Mouse (Mus musculus): Measurements from ENCODE around the gene Rfc1. TPM values are rescaled to one million over a fixed set of nuclear protein-coding genes. Genes with fewer than 3 reads are reported as not detected.
"Not testable (repeated sequence)": the region's sequence is repeated elsewhere in the genome, so short reads cannot be mapped to it uniquely, and the experiment has no call there.

Rfc1 gene
- total and polyA plus RNA-seq, 3 experiments = 50.2 to 2,723 (median 51.5) TPM

GRCm38 (mm10) chr5:65289009-65289408, 46.5 kb downstream of the Rfc1 start:
- 0 out of 2 replicates have a peak overlapping the region, but pooled peaks have one; percentile 1 for H3K27ac ChIP-seq (ENCODE audit: control insufficient read depth, low read depth, low read length)
- H3K4me1 ChIP-seq (ENCODE audit: control insufficient read depth in 1 of 2, insufficient read depth in 2 of 2, low read length in 2 of 2) = peaks cover 10 to 15% of the 10 kb centered on the region in 2 experiments
- H3K36me3 ChIP-seq (ENCODE audit: control insufficient read depth in 1 of 2, insufficient read depth in 2 of 2, low read length in 2 of 2) = peaks cover 15 to 17% of the 10 kb centered on the region in 2 experiments
- TF ChIP-seq TCF12 (IDR thresholded peaks at IDR 0.05; ENCODE audit: low read depth, low read length) (peak; percentile 39; the same call in 1 of the 2 replicates), EP300 (IDR thresholded peaks at IDR 0.05; ENCODE audit: low read depth in 1 of 2, low read length in 2 of 2) (peak in 1 of 2 experiments; percentile 40; a peak in 2 of 4 replicates), ZNF384 (IDR thresholded peaks at IDR 0.05; ENCODE audit: low read depth, low read length) (peak; percentile 57), GATA1 (IDR thresholded peaks at IDR 0.05; ENCODE audit: low read depth, low read length) (peak; percentile 55; the same call in 1 of the 2 replicates)
- H3K27me3 ChIP-seq (ENCODE audit: control insufficient read depth in 1 of 2, insufficient read depth in 2 of 2, low read length in 2 of 2); H3K4me3 ChIP-seq (ENCODE audit: control insufficient read depth in 1 of 2, insufficient read depth in 1 of 2, low read depth in 2 of 2, low read length in 2 of 2); H3K9ac ChIP-seq (ENCODE audit: control insufficient read depth, low read depth, low read length, poor library complexity, severe bottlenecking); DNase-seq (ENCODE audit: low read depth, low spot score); H3K79me2 ChIP-seq (ENCODE audit: control insufficient read depth, insufficient read depth, low read length, poor library complexity); H3K9me3 ChIP-seq (replicated peaks; ENCODE audit: insufficient read depth, low read length): not testable (repeated sequence)

DNA sequence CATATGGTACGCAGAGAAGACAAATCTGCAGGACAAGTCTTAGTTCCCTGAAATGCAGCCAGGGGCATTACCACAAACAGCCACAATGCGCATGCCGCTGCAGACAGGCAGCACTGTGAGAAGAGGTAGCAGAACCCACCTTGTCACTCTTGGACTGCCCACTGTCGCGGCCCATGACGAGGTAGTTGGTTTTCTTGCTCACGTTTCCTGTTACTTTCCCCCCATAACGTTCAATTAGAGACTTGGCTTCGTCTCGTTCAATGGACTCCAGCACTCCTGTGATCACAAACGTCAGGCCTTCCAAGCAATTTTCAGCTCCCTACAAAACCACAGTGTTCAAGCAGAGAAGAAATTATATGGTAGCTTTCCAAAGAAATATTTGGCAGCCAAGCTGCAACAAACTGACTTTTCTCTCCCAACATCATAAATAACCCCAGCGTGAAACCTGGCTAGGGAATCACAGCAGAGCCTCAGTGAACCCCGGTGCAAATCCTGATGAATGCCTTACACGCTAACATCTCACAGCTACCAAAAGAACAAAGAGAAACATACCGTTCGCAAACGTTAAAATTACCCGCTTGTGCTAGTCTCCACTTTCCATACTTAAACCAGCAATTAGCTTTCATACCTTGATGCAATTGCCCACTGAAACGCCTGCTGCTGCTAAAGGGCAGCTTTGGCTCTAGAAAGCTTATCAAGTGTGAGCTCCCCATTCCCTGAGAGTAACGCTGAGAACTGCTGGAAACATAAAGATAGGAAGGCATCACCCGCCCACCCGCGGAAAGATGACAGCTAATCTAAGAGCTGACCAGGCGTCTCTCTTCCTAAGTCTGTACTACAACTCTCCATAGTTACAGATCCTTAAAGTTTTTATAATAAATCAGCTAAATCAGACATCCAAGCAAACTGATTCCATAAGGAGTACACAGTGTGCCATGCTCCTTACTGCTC, 47.4 kb downstream of the Rfc1 start:
- Histone ChIP-seq H3K4me3 (ENCODE audit: control insufficient read depth in 1 of 2, insufficient read depth in 1 of 2, low read depth in 2 of 2, low read length in 2 of 2) (no peak overlapping the region), H3K27me3 (ENCODE audit: control insufficient read depth in 1 of 2, insufficient read depth in 2 of 2, low read length in 2 of 2) (no peaks in the 10 kb centered on the region), H3K27ac (ENCODE audit: control insufficient read depth, low read depth, low read length) (0 out of 2 replicates have a peak overlapping the region, but pooled peaks have one; percentile 24), H3K4me1 (ENCODE audit: control insufficient read depth in 1 of 2, insufficient read depth in 2 of 2, low read length in 2 of 2) (peaks cover 10 to 15% of the 10 kb centered on the region in 2 experiments), H3K9me3 (replicated peaks; ENCODE audit: insufficient read depth, low read length) (no peaks in the 10 kb centered on the region), H3K36me3 (ENCODE audit: control insufficient read depth in 1 of 2, insufficient read depth in 2 of 2, low read length in 2 of 2) (peaks cover 11 to 17% of the 10 kb centered on the region in 2 experiments), H3K79me2 (ENCODE audit: control insufficient read depth, insufficient read depth, low read length, poor library complexity) (no peaks in the 10 kb centered on the region), H3K9ac (ENCODE audit: control insufficient read depth, low read depth, low read length, poor library complexity, severe bottlenecking) (no peak overlapping the region)
- TF ChIP-seq TBP (IDR thresholded peaks at IDR 0.05; ENCODE audit: low read depth, low read length) (no peak), ETS1 (IDR thresholded peaks at IDR 0.05; ENCODE audit: low read depth, low read length) (0 out of 2 replicates have a peak, but pooled peaks have one; percentile 17), SIN3A (IDR thresholded peaks at IDR 0.05; ENCODE audit: low read length) (no peak; the same call in none of the 2 replicates), TCF12 (IDR thresholded peaks at IDR 0.05; ENCODE audit: low read depth, low read length) (peak; percentile 40; the same call in 1 of the 2 replicates), GATA1 (IDR thresholded peaks at IDR 0.05; ENCODE audit: low read depth, low read length) (peak; percentile 53; the same call in 1 of the 2 replicates), MXI1 (IDR thresholded peaks at IDR 0.05; ENCODE audit: low read depth, low read length) (no peak), RAD21 (IDR thresholded peaks at IDR 0.05; ENCODE audit: low read depth, low read length) (no peak), TAL1 (IDR thresholded peaks at IDR 0.05; ENCODE audit: low read length) (no peak), GABPA (IDR thresholded peaks at IDR 0.05; ENCODE audit: low read depth, low read length) (no peak), EP300 (IDR thresholded peaks at IDR 0.05; ENCODE audit: low read depth in 1 of 2, low read length in 2 of 2) (peak; percentile 63 to 68; a peak in 3 of 4 replicates)
- DNase-seq (ENCODE audit: low read depth, low spot score) = peak; percentile 48
